Mouse (Mus musculus) lung, adult 2 months (tissue): ENCODE measurements at regions not wholly inside any gene's neighbourhood (a gene's known extent, or its start where the extent isn't known, plus 50 kb on each side); places are given as distances from the start of the nearest gene placed in this dataset.

ENCODE experiments used
- DNase-seq: peaks from one replicate; pipeline ENCODE4 v3.0.0; 2022
- H3K4me1 ChIP-seq: fragments of 200-500 bp; 2 replicates; pipeline ENCODE4 v1.6.1; 2011; ENCODE audit warnings: low read length; ENCODE audit not compliant: control insufficient read depth, insufficient read depth
- H3K4me3 ChIP-seq: fragments of 200-500 bp; replicated peaks from 2 replicates; pipeline ENCODE3; 2011; ENCODE audit warnings: low read depth, mild to moderate bottlenecking, control low read depth, low read length; ENCODE audit errors: extremely low read depth
- CTCF ChIP-seq: fragments of 200-500 bp; IDR thresholded peaks from 2 replicates; pipeline ENCODE4 v1.5.1; 2011; ENCODE audit warnings: mild to moderate bottlenecking, low read length, control low read depth; ENCODE audit not compliant: insufficient read depth
- POLR2A ChIP-seq: fragments of 200-500 bp; IDR thresholded peaks from 2 replicates; pipeline ENCODE4 v1.6.1; 2011; ENCODE audit warnings: low read depth, mild to moderate bottlenecking, control low read depth, low read length, borderline replicate concordance; ENCODE audit errors: extremely low read depth
- WGBS: fragments of 180-500 bp; shearing (Covaris S2); methylation state at CpG from one replicate; pipeline ENCODE4 v1.1.7; 2018; 5-methylcytosine and 5-hydroxymethylcytosine counted together

DNA sequence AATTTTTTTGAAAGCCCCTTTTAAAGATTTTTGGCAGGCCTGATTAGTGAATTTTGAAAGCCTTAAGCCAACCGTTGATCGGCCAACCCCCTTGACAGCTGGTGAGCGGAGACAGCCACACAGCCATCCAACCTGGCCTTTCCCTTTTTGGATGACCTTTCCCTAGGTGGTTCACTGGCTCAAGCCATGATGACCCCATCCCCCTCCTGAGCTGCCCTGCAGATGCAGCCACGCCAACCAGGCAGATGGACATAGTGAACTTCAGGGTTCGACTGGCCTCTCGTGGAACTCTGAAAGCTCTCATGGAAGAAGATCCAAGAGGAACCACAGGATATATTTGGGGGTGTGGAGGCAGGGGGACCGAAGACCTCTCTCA lies 79.1 kb upstream of the Igsf21 start:
- H3K4me1 ChIP-seq = no peaks in the 10 kb centered on the region
- no peak for DNase-seq
- no peak for TF ChIP-seq CTCF
- no peak for TF ChIP-seq POLR2A
- no peak overlapping the region for H3K4me3 ChIP-seq
- WGBS = 85% methylated on average over 7 of the region's 7 CpGs

DNA sequence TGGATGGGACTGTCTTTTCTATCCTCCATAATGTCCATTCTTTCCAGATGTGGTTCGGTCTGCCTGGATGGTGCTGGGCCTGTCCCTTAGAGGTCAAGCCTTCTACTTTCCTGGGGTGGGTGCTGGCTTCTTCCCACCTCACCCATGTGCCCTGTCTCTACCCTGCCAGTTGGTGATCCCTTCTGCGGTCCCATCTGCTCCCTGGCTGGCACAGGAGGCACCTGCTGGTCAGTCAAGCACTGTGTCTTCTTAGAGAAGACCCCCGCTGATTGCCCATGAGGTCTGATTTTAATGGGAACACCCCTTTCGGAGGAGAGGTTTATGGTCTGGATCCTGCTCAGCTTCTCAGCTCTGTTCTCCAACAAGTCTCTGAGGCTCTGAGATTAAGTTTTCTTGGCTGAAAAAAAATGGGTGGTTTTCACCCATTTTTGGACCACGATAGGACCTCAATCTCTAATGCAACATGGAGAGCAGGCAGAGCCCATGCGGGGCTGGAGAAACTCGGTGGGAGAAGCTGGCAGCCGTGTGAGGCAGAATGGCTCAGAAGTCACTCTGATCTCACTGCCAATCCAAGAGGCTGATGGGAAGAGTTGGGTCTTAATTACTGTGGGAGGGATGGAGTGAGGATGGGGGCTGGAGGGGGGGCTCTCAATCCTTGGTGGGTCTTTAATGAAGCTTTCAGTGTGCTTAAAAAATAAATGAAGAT lies 78.5 kb upstream of the Igsf21 start:
- 82% methylated on average over 8 of the region's 8 CpGs for WGBS
- DNase-seq = no peak
- Histone ChIP-seq H3K4me1 (no peaks in the 10 kb centered on the region), H3K4me3 (no peak overlapping the region)
- TF ChIP-seq POLR2A (no peak), CTCF (no peak)

DNA sequence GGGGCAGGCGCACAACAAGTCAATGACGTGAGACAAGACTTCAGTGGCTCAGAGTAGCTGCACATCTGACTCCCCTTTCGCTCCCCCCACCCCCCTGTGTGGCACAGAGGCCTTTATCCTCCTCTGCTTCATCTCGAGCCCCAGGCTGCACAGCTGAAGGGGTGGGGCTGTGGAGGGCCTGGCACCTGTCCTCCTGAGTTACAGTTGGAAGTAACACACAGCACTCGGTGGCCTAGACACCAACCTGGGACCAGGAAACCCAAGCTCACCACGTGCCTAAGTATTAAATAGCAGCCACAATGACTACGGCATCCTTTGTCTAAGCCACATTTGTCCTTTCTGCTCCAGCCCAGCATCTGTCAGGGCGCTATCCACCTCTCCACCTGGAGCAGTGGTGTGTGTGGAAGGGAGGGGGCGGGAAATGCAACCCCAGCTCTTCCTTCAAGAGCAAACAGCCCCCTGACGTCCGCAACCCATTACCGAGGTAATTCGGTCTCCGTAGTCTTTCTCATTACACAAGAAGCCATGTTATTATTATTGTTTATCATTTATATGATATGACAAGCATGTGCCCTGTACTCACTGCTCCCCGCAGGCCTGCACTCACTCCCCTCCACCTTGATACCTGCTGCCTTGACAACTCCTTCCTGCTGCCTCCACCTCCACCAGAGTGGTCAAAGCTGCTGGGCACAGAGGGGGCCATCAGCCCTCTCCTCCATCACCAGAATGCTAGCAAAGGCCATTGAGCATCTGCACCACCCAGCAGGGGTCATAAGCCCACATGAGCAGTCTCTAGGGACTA lies 73.7 kb upstream of the Igsf21 start:
- Histone ChIP-seq H3K4me1 (no peaks in the 10 kb centered on the region), H3K4me3 (no peak overlapping the region)
- no peak for TF ChIP-seq POLR2A
- no peak for TF ChIP-seq CTCF
- WGBS = 72% methylated on average over 15 of the region's 15 CpGs
- no peak for DNase-seq

DNA sequence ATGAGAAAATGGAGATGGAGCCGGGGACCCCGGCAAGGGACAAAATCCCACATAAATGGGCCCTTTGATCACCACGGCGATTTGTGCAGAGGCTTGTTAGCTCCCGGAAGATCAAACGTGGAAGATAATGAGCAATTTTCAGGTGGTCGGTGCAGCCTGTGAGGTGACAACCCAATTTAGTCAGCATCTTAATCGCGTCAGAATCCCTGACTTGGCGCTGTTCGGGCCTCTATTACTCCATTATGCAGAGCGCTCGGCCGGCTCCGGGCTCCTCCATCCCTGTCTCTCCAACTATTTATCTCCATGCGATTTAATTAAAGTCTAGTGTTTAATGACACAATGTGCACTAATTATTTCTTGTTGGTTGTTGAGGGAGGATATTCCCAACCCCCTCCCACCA lies 66.1 kb upstream of the Igsf21 start:
- WGBS = 87% methylated on average over 16 of the region's 16 CpGs
- Histone ChIP-seq H3K4me3 (no peak overlapping the region), H3K4me1 (no peaks in the 10 kb centered on the region)
- DNase-seq = no peak
- TF ChIP-seq POLR2A = no peak
- TF ChIP-seq CTCF = no peak

DNA sequence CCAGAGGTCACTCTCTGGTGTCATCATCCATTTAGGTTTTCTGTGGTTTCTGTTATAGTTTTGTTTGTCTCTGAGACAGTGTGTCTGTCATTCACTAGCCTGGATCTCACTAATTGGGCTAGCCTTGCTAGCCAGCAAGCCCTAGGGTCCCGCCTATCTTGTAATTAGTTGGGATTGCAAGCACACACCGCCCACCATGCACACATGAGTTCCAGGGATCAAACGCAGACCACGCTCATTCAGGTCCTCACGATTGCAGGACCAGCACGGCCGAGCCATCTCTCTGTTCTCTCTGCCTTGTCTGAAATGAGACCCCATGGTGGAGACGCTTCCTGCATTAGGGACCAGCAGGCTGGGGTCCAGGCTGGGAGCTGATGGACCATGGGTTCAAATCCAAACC lies 60.9 kb upstream of the Igsf21 start:
- TF ChIP-seq POLR2A (no peak), CTCF (no peak)
- Histone ChIP-seq H3K4me1 (no peaks in the 10 kb centered on the region), H3K4me3 (no peak overlapping the region)
- 88% methylated on average over 8 of the region's 8 CpGs for WGBS
- DNase-seq = no peak

DNA sequence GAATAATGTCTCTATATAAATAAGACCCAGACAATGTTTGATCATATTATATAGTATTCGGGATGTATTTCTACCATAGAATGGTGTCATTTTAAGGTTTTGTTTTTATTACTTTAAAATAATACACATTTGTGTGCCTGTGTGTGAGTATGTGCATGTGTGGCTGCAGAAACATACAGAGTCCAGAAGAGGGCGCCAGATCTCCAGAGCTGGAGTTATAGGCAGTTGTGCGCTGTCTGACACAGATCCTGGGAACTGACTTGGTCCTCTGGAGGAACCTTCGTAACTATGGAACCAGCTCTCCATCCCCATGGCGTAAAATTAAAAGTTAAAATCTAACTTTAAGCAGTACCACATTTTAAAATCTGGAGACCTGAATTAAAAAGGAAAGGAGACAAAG lies 58.4 kb upstream of the Igsf21 start:
- TF ChIP-seq POLR2A = no peak
- no peak for TF ChIP-seq CTCF
- DNase-seq = no peak
- Histone ChIP-seq H3K4me3 (no peak overlapping the region), H3K4me1 (no peaks in the 10 kb centered on the region)
- WGBS = 77% methylated on average over 5 of the region's 5 CpGs

DNA sequence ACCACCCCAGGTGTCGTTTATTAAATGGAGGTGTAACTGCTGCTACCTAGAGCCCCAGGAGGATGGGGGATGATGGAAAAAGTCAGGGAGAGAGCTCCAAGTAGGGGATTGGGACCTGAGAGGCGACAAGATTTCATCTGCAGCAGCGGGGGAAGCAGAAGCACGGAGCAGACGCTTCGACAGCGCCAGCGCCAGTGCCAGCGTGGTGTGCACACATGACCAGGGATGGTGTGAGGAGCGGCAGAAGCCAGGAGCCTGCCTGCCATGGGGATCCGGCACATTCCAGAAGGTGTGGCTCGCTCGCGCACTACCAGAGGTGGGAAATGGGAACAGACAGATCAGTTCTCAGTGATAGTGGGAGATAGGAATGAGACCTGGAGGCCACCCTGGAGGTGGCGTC lies 55.1 kb upstream of the Igsf21 start:
- Histone ChIP-seq H3K4me3 (no peak overlapping the region), H3K4me1 (no peaks in the 10 kb centered on the region)
- no peak for DNase-seq
- TF ChIP-seq CTCF (no peak), POLR2A (no peak)
- 82% methylated on average over 15 of the region's 15 CpGs for whole genome bisulfite sequencing

DNA sequence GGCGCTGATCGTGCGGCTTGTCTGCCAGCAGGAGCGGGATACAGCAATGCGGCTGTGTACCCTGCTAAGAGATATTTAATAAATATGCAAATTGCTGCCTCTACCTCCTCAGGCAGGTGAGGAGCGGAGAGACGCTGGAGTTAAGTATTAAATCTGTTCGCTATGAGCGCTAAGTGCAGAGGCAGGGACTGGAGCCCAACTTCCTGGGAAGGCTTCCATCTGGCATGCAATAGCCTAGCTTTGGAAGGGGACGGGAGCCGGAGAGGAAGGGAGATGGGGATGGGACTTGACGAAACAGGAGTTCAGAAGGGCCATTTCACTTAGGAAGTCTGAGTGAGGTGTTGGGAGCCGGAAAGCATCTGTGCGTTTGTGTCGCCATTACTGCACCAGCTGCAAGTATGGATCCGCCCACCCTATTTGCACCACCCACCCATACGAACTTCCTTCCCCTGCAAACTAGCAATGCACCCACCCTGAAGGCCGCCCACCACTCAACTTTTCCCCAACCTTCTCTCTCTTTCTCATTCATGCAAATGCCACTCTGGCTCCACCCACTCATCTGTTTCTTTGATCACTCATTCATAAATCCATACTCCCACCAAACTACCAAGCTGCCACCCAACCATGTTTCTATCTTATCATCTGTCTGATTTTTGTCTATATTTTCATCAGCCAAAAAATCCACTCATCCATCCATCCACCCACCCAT lies 51.5 kb upstream of the Igsf21 start:
- Histone ChIP-seq H3K4me1 (no peaks in the 10 kb centered on the region), H3K4me3 (no peak overlapping the region)
- WGBS = 79% methylated on average over 18 of the region's 18 CpGs
- TF ChIP-seq CTCF (no peak), POLR2A (no peak)
- DNase-seq = no peak
